Mouse (Mus musculus) testis, adult 2 months (tissue): ENCODE measurements at regions not wholly inside any gene's neighbourhood (a gene's known extent, or its start where the extent isn't known, plus 50 kb on each side); places are given as distances from the start of the nearest gene placed in this dataset.

ENCODE experiments used
- CTCF ChIP-seq: fragments of 200-500 bp; IDR thresholded peaks from 2 replicates; pipeline ENCODE4 v1.5.1; 2012; ENCODE audit warnings: low read depth, mild to moderate bottlenecking, inconsistent platforms, low read length, moderate library complexity; ENCODE audit not compliant: control insufficient read depth, insufficient read depth, insufficient replicate concordance
- POLR2A ChIP-seq: fragments of 200-500 bp; IDR thresholded peaks from 2 replicates; pipeline ENCODE4 v1.6.1; 2012; ENCODE audit warnings: low read depth, mild to moderate bottlenecking, inconsistent platforms, low read length, moderate library complexity; ENCODE audit not compliant: control insufficient read depth

- TF ChIP-seq CTCF, result no peak
- TF ChIP-seq POLR2A, result no peak
Measured at GRCm38 (mm10) chr15:97187831-97188230, 59.1 kb upstream of the Pced1b start.
